Mouse (Mus musculus) gonadal fat pad, adult 2 months (tissue): ENCODE measurements around the gene Snx18. TPM values are rescaled to one million over a fixed set of nuclear protein-coding genes. Genes with fewer than 3 reads are reported as not detected.

ENCODE experiments used
- DNase-seq: peaks from one replicate; pipeline ENCODE4 v3.0.0-alpha.2; 2012; ENCODE audit warnings: low read depth
- polyA plus RNA-seq: library from polyadenylated mRNA; depleted of rRNA; stranded (reverse); fragments of >200 nt; gene quantifications from 2 replicates; pipeline ENCODE4 v1.2.3, GENCODE M21; 2012

Snx18 gene
- polyA plus RNA-seq, 1 experiment, result 14.7 TPM

- DNase-seq, result no peak
Measured at GRCm38 (mm10) chr13:113597616-113598015, 20.7 kb downstream of the Snx18 start.

GRCm38 (mm10) chr13:113596821-113597541 is 21.4 kb downstream of the Snx18 start:
- no peak for DNase-seq

- DNase-seq, result no peak
Measured at GRCm38 (mm10) chr13:113595987-113596386, 22.4 kb downstream of the Snx18 start.

- DNase-seq, result no peak
Measured at GRCm38 (mm10) chr13:113595219-113595618, 23.1 kb downstream of the Snx18 start.

GRCm38 (mm10) chr13:113594361-113594760 is 24.0 kb downstream of the Snx18 start:
- DNase-seq, result no peak

- DNase-seq, result no peak
Measured at GRCm38 (mm10) chr13:113593711-113594110, 24.7 kb downstream of the Snx18 start.

- no peak for DNase-seq
Measured at GRCm38 (mm10) chr13:113592703-113593200, 25.6 kb downstream of the Snx18 start.

- DNase-seq, result no peak
Measured at GRCm38 (mm10) chr13:113591336-113591735, 27.0 kb downstream of the Snx18 start.

- DNase-seq, result no peak
Measured at GRCm38 (mm10) chr13:113590216-113590615, 28.1 kb downstream of the Snx18 start.

- DNase-seq, result no peak
Measured at GRCm38 (mm10) chr13:113589499-113589898, 28.9 kb downstream of the Snx18 start.

GRCm38 (mm10) chr13:113587200-113587936 is 31.0 kb downstream of the Snx18 start:
- DNase-seq, result no peak

- no peak for DNase-seq
Measured at GRCm38 (mm10) chr13:113585606-113586005, 32.8 kb downstream of the Snx18 start.

- DNase-seq, result no peak
Measured at GRCm38 (mm10) chr13:113584431-113584830, 33.9 kb downstream of the Snx18 start.

- no peak for DNase-seq
Measured at GRCm38 (mm10) chr13:113583563-113583962, 34.8 kb downstream of the Snx18 start.

- no peak for DNase-seq
Measured at GRCm38 (mm10) chr13:113582024-113582423, 36.3 kb downstream of the Snx18 start.

- no peak for DNase-seq
Measured at GRCm38 (mm10) chr13:113581436-113581835, 36.9 kb downstream of the Snx18 start.

GRCm38 (mm10) chr13:113580400-113580790 is 38.0 kb downstream of the Snx18 start:
- DNase-seq, result no peak

- no peak for DNase-seq
Measured at GRCm38 (mm10) chr13:113579788-113580399, 38.5 kb downstream of the Snx18 start.

- DNase-seq, result no peak
Measured at GRCm38 (mm10) chr13:113574232-113574631, 44.1 kb downstream of the Snx18 start.

GRCm38 (mm10) chr13:113573377-113573776 is 45.0 kb downstream of the Snx18 start:
- DNase-seq, result no peak

- no peak for DNase-seq
Measured at GRCm38 (mm10) chr13:113572046-113572686, 46.2 kb downstream of the Snx18 start.

GRCm38 (mm10) chr13:113569526-113569925 is 48.8 kb downstream of the Snx18 start:
- no peak for DNase-seq
